Mouse (Mus musculus): ENCODE results near the gene Smagp.
"Not testable (repeated sequence)": the region's sequence is repeated elsewhere in the genome, so short reads cannot be mapped to it uniquely, and the experiment has no call there.

Gene Smagp

GRCm38 (mm10) chr15:100624435-100624834 is 12.3 kb downstream of the Smagp start:
- DNase-seq = no peak

GRCm38 (mm10) chr15:100623754-100624153 is 13.0 kb downstream of the Smagp start:
- no peak for DNase-seq

GRCm38 (mm10) chr15:100622164-100622563 is 14.6 kb downstream of the Smagp start:
- no peak for DNase-seq

- not testable (repeated sequence) for DNase-seq
Measured at GRCm38 (mm10) chr15:100621671-100622070, 15.1 kb downstream of the Smagp start.

GRCm38 (mm10) chr15:100619200-100619599 is 17.5 kb downstream of the Smagp start:
- no peak for DNase-seq

GRCm38 (mm10) chr15:100616221-100616620 is 20.5 kb downstream of the Smagp start:
- no peak for DNase-seq

- DNase-seq = peak; percentile 89
Measured at GRCm38 (mm10) chr15:100615825-100616220, 20.9 kb downstream of the Smagp start.

- DNase-seq = peak; percentile 99 to 100
Measured at GRCm38 (mm10) chr15:100614996-100615824, 21.5 kb downstream of the Smagp start, which contains the start of gene Dazap2. Gene Dazap2, plus strand, starts transcription at chr15:100615349.

- no peak for DNase-seq
Measured at GRCm38 (mm10) chr15:100614218-100614995, 22.3 kb downstream of the Smagp start.

GRCm38 (mm10) chr15:100613584-100613983 is 23.2 kb downstream of the Smagp start:
- DNase-seq = peak; percentile 74 to 76

GRCm38 (mm10) chr15:100612432-100612831 is 24.3 kb downstream of the Smagp start:
- peak; percentile 64 to 65 for DNase-seq

GRCm38 (mm10) chr15:100611951-100612350 is 24.8 kb downstream of the Smagp start:
- no peak for DNase-seq

GRCm38 (mm10) chr15:100606677-100607076 is 30.1 kb downstream of the Smagp start:
- DNase-seq = peak in 1 of 2 experiments; percentile 16

- DNase-seq = no peak
Measured at GRCm38 (mm10) chr15:100601669-100602068, 35.1 kb downstream of the Smagp start.

- no peak for DNase-seq
Measured at GRCm38 (mm10) chr15:100600696-100601272, 36.0 kb downstream of the Smagp start.

GRCm38 (mm10) chr15:100600047-100600695 is 36.6 kb downstream of the Smagp start:
- peak; percentile 87 to 89 for DNase-seq

- peak; percentile 39 to 61 for DNase-seq
Measured at GRCm38 (mm10) chr15:100599276-100600046, 37.3 kb downstream of the Smagp start, which contains the start of gene Pou6f1. Gene Pou6f1, minus strand, starts transcription at chr15:100599984.

- peak; percentile 40 to 53 for DNase-seq
Measured at GRCm38 (mm10) chr15:100598883-100599275, 37.9 kb downstream of the Smagp start.

GRCm38 (mm10) chr15:100598287-100598882 is 38.4 kb downstream of the Smagp start:
- DNase-seq = peak; percentile 42 to 57

- no peak for DNase-seq
Measured at GRCm38 (mm10) chr15:100592817-100593216, 43.9 kb downstream of the Smagp start.

GRCm38 (mm10) chr15:100590436-100590835 is 46.3 kb downstream of the Smagp start:
- no peak for DNase-seq

Data from thymus, postnatal 36 days (tissue).